Mouse (Mus musculus): ENCODE data around the gene Ptch2. TPM values are rescaled to one million over a fixed set of nuclear protein-coding genes. Genes with fewer than 3 reads are reported as not detected.

Gene Ptch2
- polyA plus RNA-seq, 1 experiment from 2014 or later: 6.1 TPM

DNA sequence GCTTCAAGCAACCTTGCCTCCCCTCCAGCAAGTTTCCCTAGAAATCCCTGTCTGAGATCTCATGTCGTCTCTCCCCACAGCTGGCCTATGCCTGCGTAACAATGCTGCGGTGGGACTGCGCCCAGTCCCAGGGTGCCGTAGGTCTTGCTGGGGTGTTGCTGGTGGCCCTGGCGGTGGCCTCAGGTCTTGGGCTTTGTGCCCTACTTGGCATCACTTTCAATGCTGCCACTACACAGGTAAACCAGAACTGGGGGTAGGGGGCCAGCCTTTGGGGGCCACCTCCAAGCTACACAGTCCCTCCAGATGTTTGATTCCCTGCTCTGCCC lies 12.6 kb downstream of the Ptch2 start:
- WGBS: 97% methylated on average over 6 of the region's 6 CpGs
- H3K27me3 ChIP-seq (ENCODE audit: control insufficient read depth, insufficient read depth, low read length): no peaks in the 10 kb centered on the region
- ATAC-seq (ENCODE audit: insufficient number of reproducible peaks, low FRiP score, low TSS enrichment, low read depth): no peak
- no peak overlapping the region for H3K9ac ChIP-seq (ENCODE audit: low read length)
- H3K27ac ChIP-seq (replicated peaks; ENCODE audit: low read depth, low read length): no peak overlapping the region
- no peaks in the 10 kb centered on the region for H3K4me1 ChIP-seq (ENCODE audit: control insufficient read depth, insufficient read depth, low read length)
- no peaks in the 10 kb centered on the region for H3K9me3 ChIP-seq (ENCODE audit: control insufficient read depth, low read length)
- no peak for DNase-seq (ENCODE audit: low spot score)
- no peak overlapping the region for H3K4me3 ChIP-seq (ENCODE audit: low read depth, low read length)
- no peaks in the 10 kb centered on the region; the same call in 1 of the 2 replicates for H3K36me3 ChIP-seq (ENCODE audit: control insufficient read depth, insufficient read depth, low read length)
- H3K4me2 ChIP-seq (ENCODE audit: low read depth, severe bottlenecking): no peak overlapping the region

- H3K36me3 ChIP-seq (ENCODE audit: control insufficient read depth, insufficient read depth, low read length): no peaks in the 10 kb centered on the region; the same call in 1 of the 2 replicates
Measured at GRCm38 (mm10) chr4:117109330-117109729, 13.5 kb downstream of the Ptch2 start.

GRCm38 (mm10) chr4:117110249-117110648 lies 14.4 kb downstream of the Ptch2 start:
- Histone ChIP-seq H3K4me2 (ENCODE audit: low read depth, severe bottlenecking) (no peak overlapping the region), H3K27me3 (ENCODE audit: control insufficient read depth, insufficient read depth, low read length) (no peaks in the 10 kb centered on the region), H3K27ac (replicated peaks; ENCODE audit: low read depth, low read length) (no peak overlapping the region), H3K4me1 (ENCODE audit: control insufficient read depth, insufficient read depth, low read length) (no peaks in the 10 kb centered on the region), H3K9ac (ENCODE audit: low read length) (no peak overlapping the region), H3K36me3 (ENCODE audit: control insufficient read depth, insufficient read depth, low read length) (no peaks in the 10 kb centered on the region), H3K9me3 (ENCODE audit: control insufficient read depth, low read length) (no peaks in the 10 kb centered on the region), H3K4me3 (ENCODE audit: low read depth, low read length) (no peak overlapping the region)
- DNase-seq (ENCODE audit: low spot score): no peak
- 93% methylated on average over 13 of the region's 13 CpGs for WGBS
- no peak for ATAC-seq (ENCODE audit: insufficient number of reproducible peaks, low FRiP score, low TSS enrichment, low read depth)

More at GRCm38 (mm10) chr4:117109330-117109729, 13.5 kb downstream of the Ptch2 start:
- no peaks in the 10 kb centered on the region for H3K4me1 ChIP-seq (ENCODE audit: control insufficient read depth, insufficient read depth, low read length)
- H3K4me3 ChIP-seq (ENCODE audit: low read depth, low read length): no peak overlapping the region
- no peak overlapping the region for H3K27ac ChIP-seq (replicated peaks; ENCODE audit: low read depth, low read length)
- H3K9ac ChIP-seq (ENCODE audit: low read length): no peak overlapping the region
- ATAC-seq (ENCODE audit: insufficient number of reproducible peaks, low FRiP score, low TSS enrichment, low read depth) (no peak), DNase-seq (ENCODE audit: low spot score) (no peak)
- no peaks in the 10 kb centered on the region for H3K9me3 ChIP-seq (ENCODE audit: control insufficient read depth, low read length)
- no peaks in the 10 kb centered on the region for H3K27me3 ChIP-seq (ENCODE audit: control insufficient read depth, insufficient read depth, low read length)
- 95% methylated on average over 25 of the region's 25 CpGs for WGBS
- no peak overlapping the region for H3K4me2 ChIP-seq (ENCODE audit: low read depth, severe bottlenecking)

GRCm38 (mm10) chr4:117110985-117111384 lies 15.1 kb downstream of the Ptch2 start:
- H3K27me3 ChIP-seq (ENCODE audit: control insufficient read depth, insufficient read depth, low read length): no peaks in the 10 kb centered on the region
- 92% methylated on average over 11 of the region's 11 CpGs for WGBS
- no peak overlapping the region for H3K27ac ChIP-seq (replicated peaks; ENCODE audit: low read depth, low read length)
- H3K4me3 ChIP-seq (ENCODE audit: low read depth, low read length): no peak overlapping the region
- H3K36me3 ChIP-seq (ENCODE audit: control insufficient read depth, insufficient read depth, low read length): no peaks in the 10 kb centered on the region
- H3K9me3 ChIP-seq (ENCODE audit: control insufficient read depth, low read length): no peaks in the 10 kb centered on the region
- no peak for DNase-seq (ENCODE audit: low spot score)
- H3K4me2 ChIP-seq (ENCODE audit: low read depth, severe bottlenecking): no peak overlapping the region
- no peak overlapping the region for H3K9ac ChIP-seq (ENCODE audit: low read length)
- H3K4me1 ChIP-seq (ENCODE audit: control insufficient read depth, insufficient read depth, low read length): no peaks in the 10 kb centered on the region
- ATAC-seq (ENCODE audit: insufficient number of reproducible peaks, low FRiP score, low TSS enrichment, low read depth): no peak

GRCm38 (mm10) chr4:117113237-117113636 lies 17.4 kb downstream of the Ptch2 start:
- 85% methylated on average over 1 of the region's 1 CpGs for WGBS
- H3K9ac ChIP-seq (ENCODE audit: low read length): no peak overlapping the region

DNA sequence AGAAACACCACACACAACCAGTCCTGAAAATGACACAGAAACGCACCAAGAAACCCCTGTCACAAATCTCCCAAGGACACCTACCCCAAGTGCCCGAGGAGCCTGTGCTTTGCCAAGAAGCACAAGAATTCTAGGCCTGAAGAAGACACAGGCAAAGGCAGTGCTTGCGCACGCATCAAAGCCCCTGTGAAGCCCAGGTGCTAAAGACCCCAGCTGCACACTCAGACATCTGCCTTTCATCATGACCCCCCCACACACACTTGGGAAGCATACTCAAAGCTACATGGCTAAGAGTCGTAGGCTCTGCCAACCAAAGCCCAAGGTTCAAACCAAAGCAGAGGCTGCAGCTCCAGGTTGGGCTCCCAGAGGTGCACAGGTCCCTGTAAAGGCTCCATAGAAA lies 19.7 kb downstream of the Ptch2 start:
- Histone ChIP-seq H3K9me3 (ENCODE audit: control insufficient read depth, low read length) (no peaks in the 10 kb centered on the region), H3K27me3 (ENCODE audit: control insufficient read depth, insufficient read depth, low read length) (no peaks in the 10 kb centered on the region), H3K4me3 (ENCODE audit: low read depth, low read length) (no peak overlapping the region), H3K4me2 (ENCODE audit: low read depth, severe bottlenecking) (no peak overlapping the region), H3K27ac (replicated peaks; ENCODE audit: low read depth, low read length) (no peak overlapping the region), H3K36me3 (ENCODE audit: control insufficient read depth, insufficient read depth, low read length) (no peaks in the 10 kb centered on the region), H3K9ac (ENCODE audit: low read length) (no peak overlapping the region), H3K4me1 (ENCODE audit: control insufficient read depth, insufficient read depth, low read length) (no peaks in the 10 kb centered on the region)
- 79% methylated on average over 5 of the region's 5 CpGs for WGBS
- ATAC-seq (ENCODE audit: insufficient number of reproducible peaks, low FRiP score, low TSS enrichment, low read depth) (no peak), DNase-seq (ENCODE audit: low spot score) (no peak)

More at GRCm38 (mm10) chr4:117113237-117113636, 17.4 kb downstream of the Ptch2 start:
- DNase-seq (ENCODE audit: low spot score): no peak
- H3K4me3 ChIP-seq (ENCODE audit: low read depth, low read length): no peak overlapping the region
- H3K27ac ChIP-seq (replicated peaks; ENCODE audit: low read depth, low read length): no peak overlapping the region
- H3K36me3 ChIP-seq (ENCODE audit: control insufficient read depth, insufficient read depth, low read length): no peaks in the 10 kb centered on the region
- H3K27me3 ChIP-seq (ENCODE audit: control insufficient read depth, insufficient read depth, low read length): no peaks in the 10 kb centered on the region
- H3K9me3 ChIP-seq (ENCODE audit: control insufficient read depth, low read length): no peaks in the 10 kb centered on the region
- H3K4me2 ChIP-seq (ENCODE audit: low read depth, severe bottlenecking): 0 out of 2 replicates have a peak overlapping the region, but pooled peaks have one; percentile 17
- no peak for ATAC-seq (ENCODE audit: insufficient number of reproducible peaks, low FRiP score, low TSS enrichment, low read depth)
- no peaks in the 10 kb centered on the region for H3K4me1 ChIP-seq (ENCODE audit: control insufficient read depth, insufficient read depth, low read length)

- WGBS: 95% methylated on average over 7 of the region's 7 CpGs
- no peak overlapping the region for H3K4me3 ChIP-seq (ENCODE audit: low read depth, low read length)
- no peak overlapping the region for H3K27ac ChIP-seq (replicated peaks; ENCODE audit: low read depth, low read length)
- H3K27me3 ChIP-seq (ENCODE audit: control insufficient read depth, insufficient read depth, low read length): no peaks in the 10 kb centered on the region
- no peaks in the 10 kb centered on the region for H3K9me3 ChIP-seq (ENCODE audit: control insufficient read depth, low read length)
- ATAC-seq (ENCODE audit: insufficient number of reproducible peaks, low FRiP score, low TSS enrichment, low read depth) (no peak), DNase-seq (ENCODE audit: low spot score) (no peak)
- no peaks in the 10 kb centered on the region for H3K36me3 ChIP-seq (ENCODE audit: control insufficient read depth, insufficient read depth, low read length)
- no peak overlapping the region for H3K9ac ChIP-seq (ENCODE audit: low read length)
- H3K4me2 ChIP-seq (ENCODE audit: low read depth, severe bottlenecking): no peak overlapping the region
- 0 out of 2 replicates have a peak, but pooled peaks cover 3% of the 10 kb centered on the region for H3K4me1 ChIP-seq (ENCODE audit: control insufficient read depth, insufficient read depth, low read length)
Measured at GRCm38 (mm10) chr4:117117931-117118330, 22.1 kb downstream of the Ptch2 start.

- no peaks in the 10 kb centered on the region for H3K27me3 ChIP-seq (ENCODE audit: control insufficient read depth, insufficient read depth, low read length)
- WGBS: 82% methylated on average over 5 of the region's 5 CpGs
- no peak overlapping the region for H3K27ac ChIP-seq (replicated peaks; ENCODE audit: low read depth, low read length)
- H3K4me3 ChIP-seq (ENCODE audit: low read depth, low read length): peak overlapping the region; percentile 63
- no peak for DNase-seq (ENCODE audit: low spot score)
- ATAC-seq (ENCODE audit: insufficient number of reproducible peaks, low FRiP score, low TSS enrichment, low read depth): no peak
- peak overlapping the region; percentile 65 for H3K9ac ChIP-seq (ENCODE audit: low read length)
- no peaks in the 10 kb centered on the region for H3K9me3 ChIP-seq (ENCODE audit: control insufficient read depth, low read length)
- 0 out of 2 replicates have a peak, but pooled peaks cover 3% of the 10 kb centered on the region for H3K4me1 ChIP-seq (ENCODE audit: control insufficient read depth, insufficient read depth, low read length)
- H3K36me3 ChIP-seq (ENCODE audit: control insufficient read depth, insufficient read depth, low read length): no peaks in the 10 kb centered on the region
- H3K4me2 ChIP-seq (ENCODE audit: low read depth, severe bottlenecking): peak overlapping the region; percentile 100
Measured at GRCm38 (mm10) chr4:117119636-117120035, 23.8 kb downstream of the Ptch2 start.

DNA sequence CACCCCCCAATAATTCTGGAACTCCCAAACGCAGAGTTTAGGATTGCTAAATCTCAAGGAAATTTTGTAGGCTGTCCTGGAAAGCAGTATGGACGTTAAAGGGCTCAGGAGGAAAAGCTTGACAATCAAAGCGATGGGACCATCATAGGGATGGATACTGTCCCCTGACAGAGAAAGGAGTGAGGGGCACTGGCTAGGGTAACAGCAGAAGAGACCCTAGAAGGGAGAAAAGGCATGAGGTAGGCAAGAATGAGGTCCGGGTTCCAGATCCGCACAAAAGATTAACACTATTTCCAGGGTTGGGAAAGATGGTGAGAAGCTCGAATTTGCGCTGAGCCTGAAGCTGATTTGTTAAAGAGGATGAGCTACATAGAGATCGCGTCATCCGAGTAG lies 24.2 kb downstream of the Ptch2 start:
- H3K9me3 ChIP-seq (ENCODE audit: control insufficient read depth, low read length): no peaks in the 10 kb centered on the region
- H3K27ac ChIP-seq (replicated peaks; ENCODE audit: low read depth, low read length): peak overlapping the region; percentile 81
- peak overlapping the region; percentile 63 for H3K4me3 ChIP-seq (ENCODE audit: low read depth, low read length)
- H3K9ac ChIP-seq (ENCODE audit: low read length): peak overlapping the region; percentile 65
- H3K36me3 ChIP-seq (ENCODE audit: control insufficient read depth, insufficient read depth, low read length): no peaks in the 10 kb centered on the region
- H3K27me3 ChIP-seq (ENCODE audit: control insufficient read depth, insufficient read depth, low read length): no peaks in the 10 kb centered on the region
- H3K4me2 ChIP-seq (ENCODE audit: low read depth, severe bottlenecking): peak overlapping the region; percentile 100
- WGBS: 7% methylated on average over 10 of the region's 10 CpGs
- ATAC-seq (ENCODE audit: insufficient number of reproducible peaks, low FRiP score, low TSS enrichment, low read depth): no peak
- peak; percentile 44 for DNase-seq (ENCODE audit: low spot score)
- H3K4me1 ChIP-seq (ENCODE audit: control insufficient read depth, insufficient read depth, low read length): peaks cover 5% of the 10 kb centered on the region

Measured in limb, embryonic 11.5 days (tissue).